Mouse (Mus musculus) left cerebral cortex, adult 18-20 months (tissue): Measurements from ENCODE around the gene Ubald1. TPM values are rescaled to one million over a fixed set of nuclear protein-coding genes. Genes with fewer than 3 reads are reported as not detected.

ENCODE experiments used
- DNase-seq, 2 experiments: peaks; one replicate each; pipeline ENCODE4 v3.0.0; 2021 to 2022; ENCODE audit warnings: low spot score in 2 of 2, mixed read lengths in 1 of 2
- total RNA-seq, 2 experiments: library from RNA; stranded (reverse); gene quantifications; 2 replicates each; pipeline ENCODE4 v1.2.3; 2021

The Ubald1 gene
- total RNA-seq, 2 experiments from 2014 or later = 86.5 to 95.6 TPM

GRCm38 (mm10) chr16:4901167-4901566 is 21.1 kb upstream of the Ubald1 start:
- DNase-seq = no peak

DNA sequence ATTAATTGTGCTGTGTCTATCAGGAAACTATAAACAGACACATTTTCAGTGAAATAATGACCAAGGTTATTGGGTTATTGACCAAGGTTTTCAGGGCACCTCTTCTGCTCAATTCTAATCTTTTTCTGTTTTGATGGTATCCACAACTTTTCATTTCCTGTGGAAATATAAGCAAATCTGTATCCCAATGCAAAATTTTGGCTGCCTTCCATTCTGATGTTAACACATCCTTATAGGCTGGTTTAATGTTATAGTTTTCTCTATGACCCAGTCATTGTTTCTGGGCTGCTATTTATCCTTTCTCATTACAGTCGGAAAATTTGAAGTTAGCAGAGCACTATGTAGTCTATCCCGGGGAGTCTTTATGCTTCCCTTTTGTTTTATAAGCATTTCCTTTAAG is 19.6 kb upstream of the Ubald1 start:
- no peak for DNase-seq

DNA sequence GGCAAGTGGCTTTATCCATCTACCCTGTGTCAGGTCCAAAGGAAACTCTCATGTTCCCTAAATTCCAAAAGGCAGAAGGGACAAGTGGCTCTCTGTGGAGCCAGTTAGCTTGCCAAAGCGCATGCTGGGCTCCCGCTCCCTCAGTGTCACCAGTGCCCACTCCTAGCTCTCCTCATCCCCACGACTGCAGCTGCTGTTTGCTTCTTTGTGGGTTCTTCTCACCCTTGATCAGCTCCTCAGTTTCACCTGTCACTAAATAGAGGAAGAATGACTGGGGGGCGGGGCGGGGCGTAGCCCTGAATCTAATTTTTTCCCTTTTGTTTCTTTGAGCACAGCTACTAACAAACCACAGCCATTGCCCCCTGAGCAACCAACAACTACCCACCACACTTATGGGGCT is 18.8 kb upstream of the Ubald1 start:
- no peak for DNase-seq

DNA sequence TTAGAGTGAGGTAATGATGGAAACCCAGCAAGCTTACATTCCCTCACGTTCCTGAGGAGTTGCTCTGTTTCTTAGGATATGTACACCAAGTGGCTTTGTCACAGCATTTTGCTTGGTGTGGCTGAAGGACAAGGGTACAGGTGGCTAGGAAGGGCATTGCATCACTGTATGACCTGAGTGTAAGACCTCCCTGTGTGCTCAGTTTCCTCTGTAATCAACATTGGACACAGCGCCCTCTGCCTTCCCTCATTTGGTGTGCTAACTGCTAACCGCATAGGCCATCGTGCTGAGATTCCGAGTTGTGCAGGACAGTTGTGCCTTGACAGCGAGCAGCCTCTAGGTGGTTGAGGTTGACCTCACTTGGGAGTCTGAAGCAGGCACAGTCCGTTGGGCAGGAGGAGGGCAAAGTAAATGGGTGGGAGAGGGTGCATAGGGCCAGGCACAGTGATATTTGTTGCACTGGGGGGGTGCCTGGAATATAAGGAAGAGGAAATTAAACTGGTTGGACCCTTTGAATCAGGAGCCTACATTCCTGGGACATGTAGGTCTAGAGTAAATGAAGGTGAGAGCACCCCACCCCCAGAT is 17.1 kb upstream of the Ubald1 start:
- no peak for DNase-seq

- DNase-seq = no peak
Measured at GRCm38 (mm10) chr16:4896249-4897027, 16.3 kb upstream of the Ubald1 start.

GRCm38 (mm10) chr16:4894201-4894908 is 14.2 kb upstream of the Ubald1 start:
- DNase-seq = no peak

- DNase-seq = no peak
Measured at GRCm38 (mm10) chr16:4892171-4892570, 12.1 kb upstream of the Ubald1 start.

DNA sequence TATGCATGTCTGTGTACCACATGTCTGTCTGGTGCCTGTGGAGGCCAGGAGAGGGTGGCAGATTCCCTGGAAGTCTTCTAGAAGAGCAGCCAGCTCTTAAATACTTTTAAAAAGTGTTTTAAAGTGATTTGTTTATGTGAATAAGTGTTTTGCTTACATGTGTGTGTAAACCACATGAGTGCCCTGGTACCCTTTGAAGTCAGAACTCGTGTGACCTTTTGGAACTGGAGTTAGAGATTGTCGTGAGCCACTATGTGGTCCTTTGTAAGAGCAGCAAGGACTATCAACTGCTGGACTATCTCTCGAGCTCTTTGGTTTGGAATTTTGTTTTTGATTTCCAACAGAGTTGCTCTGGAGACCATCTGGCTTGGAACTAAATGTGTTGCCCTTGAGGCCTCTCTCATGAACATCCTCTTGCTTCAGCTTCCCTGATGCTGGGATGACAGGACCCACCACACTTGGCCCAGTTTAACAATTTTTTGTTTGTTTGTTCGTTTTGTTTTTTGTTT is 10.1 kb upstream of the Ubald1 start:
- DNase-seq = no peak

DNA sequence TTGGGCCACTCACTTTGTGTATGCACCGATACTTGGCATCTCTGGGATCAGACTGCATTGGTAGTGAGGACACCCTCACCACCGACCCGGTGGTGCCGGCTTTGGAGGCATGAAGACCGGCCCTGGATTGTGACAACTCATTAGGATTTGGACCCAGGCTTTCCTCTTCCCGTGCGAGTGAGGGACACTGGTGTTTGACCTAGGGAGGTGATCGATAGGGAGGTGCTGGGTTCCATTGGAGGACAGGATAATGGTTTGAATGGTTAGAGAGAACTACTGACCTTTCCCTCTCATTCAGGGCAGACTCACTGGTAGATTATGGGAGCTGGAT is 6.5 kb upstream of the Ubald1 start:
- no peak for DNase-seq

DNA sequence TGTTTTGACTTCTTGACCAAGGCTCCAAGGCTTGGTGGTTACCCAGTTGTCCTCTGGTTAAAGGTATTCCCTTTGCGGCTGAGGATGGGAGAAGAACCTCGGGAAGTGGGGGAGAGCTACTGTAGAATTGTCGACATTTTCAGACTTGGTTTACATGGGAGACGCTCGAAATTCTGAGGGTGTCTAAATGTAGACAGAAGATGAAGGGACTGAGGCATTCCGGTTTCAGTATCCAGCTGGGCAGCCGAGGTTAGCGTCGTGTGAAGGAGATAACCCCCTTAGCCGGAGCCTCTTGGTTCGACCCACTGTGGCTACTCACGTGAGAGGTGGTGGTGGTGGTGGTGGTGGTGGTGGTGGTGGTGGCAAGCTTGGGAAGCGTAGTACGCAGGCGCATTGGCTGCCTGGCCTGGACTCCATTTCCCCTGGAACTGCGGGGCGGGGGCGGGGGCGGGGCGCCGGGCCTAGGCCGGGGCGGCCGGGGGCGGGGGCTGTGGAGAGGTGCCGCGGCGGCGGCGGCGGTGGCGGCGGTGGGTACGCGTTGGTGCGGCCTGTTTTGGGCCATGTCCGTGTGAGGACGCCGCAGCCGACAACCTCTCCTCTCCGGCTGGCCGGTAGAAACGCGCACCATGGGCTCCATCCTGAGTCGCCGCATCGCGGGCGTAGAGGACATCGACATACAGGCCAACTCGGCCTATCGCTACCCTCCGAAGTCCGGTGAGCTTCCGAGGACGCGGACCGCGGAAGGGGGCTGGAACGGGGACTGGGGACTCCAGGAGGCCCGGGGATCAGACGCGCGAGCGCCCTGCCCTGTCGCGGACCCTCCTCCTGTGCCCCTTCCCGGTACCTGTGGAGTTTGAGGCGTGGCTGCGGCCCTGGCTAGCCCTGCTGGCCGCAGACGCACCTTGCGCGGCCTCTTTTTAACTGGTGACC is 5.9 kb upstream of the Ubald1 start, which contains the start of gene Mgrn1:
Gene Mgrn1, plus strand, starts transcription at position 490 of the 930 bp plus-strand sequence.
- DNase-seq = peak; percentile 80 to 82

DNA sequence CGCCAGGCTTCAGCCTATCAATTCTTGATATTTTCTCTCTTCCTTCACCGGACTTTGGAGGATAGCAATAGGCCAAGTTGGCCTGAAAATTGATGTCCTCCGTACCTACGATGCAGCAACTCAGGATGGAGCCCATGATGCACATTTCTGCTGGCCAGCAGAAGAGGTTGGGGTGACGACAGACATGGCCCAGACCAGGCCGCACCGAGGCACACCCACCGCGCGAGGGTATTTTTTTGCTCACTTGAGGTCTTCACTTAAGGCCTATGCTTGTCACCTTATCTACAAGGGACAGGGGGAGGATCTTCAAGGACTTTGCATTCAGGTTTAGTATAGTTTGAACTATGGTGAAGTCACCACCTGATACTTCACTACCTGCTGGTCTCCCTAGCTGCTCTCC is 4.8 kb upstream of the Ubald1 start:
- DNase-seq = no peak

DNA sequence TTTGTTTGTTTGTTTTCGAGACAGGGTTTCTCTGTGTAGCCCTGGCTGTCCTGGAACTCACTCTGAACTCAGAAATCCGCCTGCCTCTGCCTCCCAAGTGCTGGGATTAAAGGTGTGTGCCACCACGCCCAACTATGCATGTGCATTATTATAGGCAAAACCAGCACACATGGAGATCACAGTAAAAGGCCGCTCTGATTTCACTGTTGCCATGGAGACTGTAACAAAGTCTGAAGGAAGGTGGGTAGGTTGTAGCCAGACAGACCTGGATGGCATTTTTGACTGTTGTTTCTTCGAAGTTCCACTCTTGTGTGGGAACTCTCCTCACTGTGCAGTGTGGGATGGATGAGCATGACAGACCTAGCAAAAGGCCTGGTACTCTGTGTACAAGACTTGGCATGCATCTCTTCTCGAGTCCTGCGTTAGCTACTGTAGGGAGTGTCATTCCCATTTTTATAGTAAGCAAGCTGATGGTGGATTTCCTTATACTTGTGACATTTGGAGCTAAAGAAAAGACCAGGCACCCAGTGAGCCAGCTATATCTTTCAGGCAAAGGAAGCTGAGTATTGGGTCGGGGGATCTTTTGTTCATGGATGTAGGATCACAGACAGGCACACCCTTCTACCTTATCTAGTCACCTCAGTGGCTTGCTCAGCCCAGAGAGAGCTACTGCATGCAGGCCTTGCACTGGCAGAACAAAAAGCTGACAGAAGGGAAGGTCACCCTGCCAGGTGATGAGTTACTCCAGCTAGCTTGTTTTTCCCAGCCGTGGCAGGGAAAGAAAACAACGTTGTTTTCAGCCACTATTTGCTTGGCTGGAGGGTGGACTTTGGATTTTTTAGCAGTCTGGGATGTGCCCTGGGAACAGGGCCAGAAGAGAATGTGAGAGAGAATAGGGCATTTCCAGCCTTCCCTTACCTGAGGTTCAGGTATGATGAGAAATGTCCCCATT is 1.6 kb upstream of the Ubald1 start:
- DNase-seq = no peak

DNA sequence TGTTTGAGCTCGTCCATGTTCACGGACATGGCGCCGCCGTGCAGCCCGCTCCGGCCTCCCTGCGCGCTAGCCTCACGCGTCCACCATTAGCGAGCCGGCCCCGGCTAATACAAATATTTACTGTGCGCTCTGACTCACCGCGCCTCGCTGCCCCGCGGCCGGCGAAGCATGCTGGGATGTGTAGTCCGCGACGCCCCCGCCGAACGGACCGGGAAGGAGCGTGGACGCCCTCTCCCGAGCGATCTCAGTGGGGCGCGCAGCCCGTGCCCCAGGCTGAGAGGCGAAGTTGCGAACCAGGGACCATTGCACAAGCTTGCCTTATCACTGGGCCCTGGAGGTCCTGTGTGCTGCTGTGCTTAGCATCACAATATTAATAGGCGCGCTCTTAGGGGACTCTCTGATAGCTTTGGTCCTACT is 399 bp downstream of the Ubald1 start:
- DNase-seq = peak; percentile 89 to 94

GRCm38 (mm10) chr16:4879101-4879707 is 911 bp downstream of the Ubald1 start:
- DNase-seq = peak; percentile 44 to 55

- no peak for DNase-seq
Measured at GRCm38 (mm10) chr16:4878192-4878885, 1.8 kb downstream of the Ubald1 start.

DNA sequence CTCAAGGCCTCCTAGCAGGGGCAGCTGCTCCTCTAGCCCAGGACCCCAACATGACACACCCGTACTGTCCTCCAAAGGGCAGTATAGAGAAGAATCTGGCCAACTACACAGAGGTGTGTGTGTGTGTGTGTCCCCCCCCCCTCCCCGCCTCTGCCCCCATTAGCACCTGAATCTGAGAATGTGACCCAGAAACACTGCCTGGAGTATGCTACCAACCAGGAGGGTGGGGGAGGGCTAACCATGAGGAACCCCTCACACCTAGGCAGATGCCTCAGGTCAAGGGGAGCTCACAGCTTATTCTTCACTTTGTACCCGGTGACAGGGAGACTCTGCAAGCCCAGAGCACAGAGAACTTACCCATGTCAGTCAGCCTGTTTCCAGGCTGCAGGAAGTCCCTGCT is 2.4 kb downstream of the Ubald1 start:
- DNase-seq = no peak

DNA sequence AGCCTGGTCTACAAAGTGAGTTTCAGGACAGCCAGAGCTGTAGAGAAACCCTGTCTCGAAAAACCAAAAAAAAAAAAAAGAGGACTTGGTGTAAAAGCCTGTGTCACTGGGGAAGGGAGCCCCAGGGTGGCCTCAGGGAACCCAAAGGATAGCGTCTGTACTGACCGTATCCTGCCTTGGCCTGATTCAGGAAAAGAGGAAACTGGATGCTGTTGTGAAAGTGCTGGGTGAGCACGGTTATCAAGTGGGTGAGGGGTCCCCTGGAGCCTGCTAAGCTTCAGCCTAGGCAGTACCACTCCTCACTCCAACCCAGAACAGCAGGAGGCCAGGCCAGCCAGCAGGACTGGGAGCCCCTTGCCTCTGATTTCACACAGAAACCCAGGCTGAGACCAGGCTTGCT is 2.9 kb downstream of the Ubald1 start:
- DNase-seq = no peak

GRCm38 (mm10) chr16:4876033-4876680 is 4.0 kb downstream of the Ubald1 start:
- peak; percentile 50 to 53 for DNase-seq
